Mouse (Mus musculus): ENCODE measurements around the gene Tex48. TPM values are rescaled to one million over a fixed set of nuclear protein-coding genes. Genes with fewer than 3 reads are reported as not detected.

Gene Tex48
- not detected in 2 replicates for polyA plus RNA-seq (2015; fragmentation: Nextera tagmentation; extraction: Ambion mirVana)

DNA sequence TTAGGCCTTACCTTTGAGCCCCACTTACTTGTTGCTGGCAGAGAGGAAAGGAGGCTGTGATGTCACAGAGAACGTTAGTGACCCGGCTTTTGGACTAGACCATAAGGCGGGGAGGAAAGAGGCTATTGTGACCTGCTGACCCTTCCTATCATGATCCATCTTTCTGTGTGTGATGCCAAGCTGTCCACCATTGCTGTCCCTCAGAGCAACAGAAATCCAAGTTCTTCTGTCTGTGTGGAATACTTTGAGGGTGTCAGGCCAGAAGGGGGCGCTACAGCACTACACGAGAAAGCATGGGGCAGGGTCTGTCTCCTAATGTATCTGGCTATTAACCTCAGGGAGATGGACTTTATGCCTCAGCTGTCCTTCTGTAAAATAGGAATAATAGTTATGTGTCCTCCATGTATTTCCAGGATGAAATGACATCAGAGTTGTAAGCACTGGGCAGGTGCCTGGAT lies at the start of gene Tex48:
Gene Tex48 (minus strand): TSS at position 51 of the 458 bp plus-strand sequence.

DNA sequence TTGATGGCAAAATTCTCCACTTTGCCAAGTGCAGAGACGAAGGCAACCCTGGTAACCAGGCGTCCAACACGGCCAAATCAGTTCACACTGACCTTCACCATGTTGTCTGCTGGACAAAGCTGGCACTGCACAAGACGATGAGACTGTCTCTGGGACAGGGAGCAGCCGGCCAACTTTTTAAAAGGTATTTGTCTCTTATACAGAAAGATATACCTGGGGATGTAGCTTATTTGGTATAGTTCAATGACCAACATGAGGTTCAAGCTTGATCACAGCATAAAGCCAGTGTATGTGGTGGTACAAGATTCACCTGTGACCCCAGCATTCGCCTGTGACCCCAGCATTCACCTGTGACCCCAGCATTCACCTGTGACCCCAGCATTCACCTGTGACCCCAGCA lies 41.1 kb upstream of the Tex48 start, which contains the start of gene Gm11214:
Gene Gm11214 (minus strand): TSS at position 101 of the 400 bp plus-strand sequence.

DNA sequence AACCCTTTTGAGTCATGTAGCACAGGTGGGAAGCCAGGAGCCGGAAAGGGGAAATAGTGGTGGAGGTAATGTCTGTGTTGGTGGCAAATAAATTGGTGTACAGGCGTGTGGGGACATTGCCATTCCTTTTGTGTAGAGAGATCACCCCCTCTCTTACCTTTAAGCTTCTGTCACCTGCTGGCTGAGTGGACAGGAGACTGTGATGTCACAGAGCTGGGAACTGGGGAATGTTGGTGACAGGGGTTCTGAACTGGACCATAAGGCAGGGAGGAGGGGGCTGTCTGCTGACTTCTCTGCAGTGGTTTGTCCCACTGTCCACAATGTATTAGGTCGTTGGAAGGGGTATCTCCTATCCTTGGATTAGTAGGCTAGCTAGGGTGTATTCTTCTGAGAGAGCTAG lies 17.3 kb downstream of the Tex48 start, which contains the start of gene Gm11213:
Gene Gm11213 (minus strand): TSS at position 317 of the 400 bp plus-strand sequence.

DNA sequence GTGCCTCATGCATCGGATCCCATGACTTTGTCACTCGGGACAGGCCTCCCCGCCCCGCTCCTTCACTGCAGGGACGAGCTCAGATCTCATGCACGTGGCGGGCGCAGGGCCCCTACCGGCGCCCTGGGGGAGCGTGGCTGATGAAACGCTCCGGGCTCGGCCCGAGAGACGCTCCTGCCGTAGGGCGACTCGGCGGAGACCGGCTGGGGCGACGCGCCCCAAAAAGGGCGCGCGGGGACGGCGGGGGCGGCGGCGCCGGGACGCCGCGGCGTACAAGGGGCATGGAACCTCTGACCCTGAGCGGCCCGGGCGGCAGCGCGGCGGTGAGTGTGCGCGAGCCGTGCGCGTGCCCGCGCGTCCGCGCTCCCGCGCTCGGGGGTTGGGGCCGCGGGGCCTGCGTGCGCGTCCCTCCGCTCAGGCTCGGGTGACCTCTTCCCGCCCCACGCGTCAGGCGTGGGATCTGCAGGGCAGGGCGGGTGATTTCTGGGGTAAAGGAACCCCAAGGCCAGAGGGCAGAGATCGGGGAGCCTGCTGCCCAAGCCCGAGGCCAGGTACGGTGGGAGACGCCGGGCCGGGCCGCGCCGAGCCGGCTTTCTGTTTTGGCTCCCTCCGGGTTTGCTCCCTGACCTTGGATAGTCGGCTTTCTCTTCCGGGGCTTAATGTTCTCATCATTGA lies 63.7 kb downstream of the Tex48 start, which contains the start of gene Tmem268:
Gene Tmem268 (plus strand): TSS at position 375 of the 675 bp plus-strand sequence.

Other genes with a start within 250 kb of the Tex48 start
- 1.8 and 2.0 TPM in 2 replicates for gene Akna, start 219.1 kb downstream of the Tex48 start, polyA plus RNA-seq (2015; fragmentation: Nextera tagmentation; extraction: Ambion mirVana)
- gene Whrn, start 126.4 kb downstream of the Tex48 start, polyA plus RNA-seq (2015; fragmentation: Nextera tagmentation; extraction: Ambion mirVana), result 1.3 and 1.6 TPM in 2 replicates
- 280 and 298 TPM in 2 replicates for gene Atp6v1g1, start 77.7 kb downstream of the Tex48 start, polyA plus RNA-seq (2015; fragmentation: Nextera tagmentation; extraction: Ambion mirVana)
- gene Tmem268, start 63.6 kb downstream of the Tex48 start, polyA plus RNA-seq (2015; fragmentation: Nextera tagmentation; extraction: Ambion mirVana), result 4.2 and 5.7 TPM in 2 replicates
- not detected in 2 replicates for gene Gm11213, start 17.2 kb downstream of the Tex48 start, polyA plus RNA-seq (2015; fragmentation: Nextera tagmentation; extraction: Ambion mirVana)
- not detected in 2 replicates for gene Gm11214, start 41.0 kb upstream of the Tex48 start, polyA plus RNA-seq (2015; fragmentation: Nextera tagmentation; extraction: Ambion mirVana)
- gene Tnfsf15, start 122.7 kb upstream of the Tex48 start, polyA plus RNA-seq (2015; fragmentation: Nextera tagmentation; extraction: Ambion mirVana), result 0.05 TPM in 1 of 2 replicates, not detected in the other
- not detected in 2 replicates for gene Tnfsf8, start 238.9 kb upstream of the Tex48 start, polyA plus RNA-seq (2015; fragmentation: Nextera tagmentation; extraction: Ambion mirVana)

Measured in skeletal muscle tissue, postnatal 0 days (tissue).